Mouse (Mus musculus): ENCODE measurements around the gene Dclk2.
A peak's percentile ranks its signal among the peaks of the same experiment; 100 is the strongest.

Dclk2 gene

DNA sequence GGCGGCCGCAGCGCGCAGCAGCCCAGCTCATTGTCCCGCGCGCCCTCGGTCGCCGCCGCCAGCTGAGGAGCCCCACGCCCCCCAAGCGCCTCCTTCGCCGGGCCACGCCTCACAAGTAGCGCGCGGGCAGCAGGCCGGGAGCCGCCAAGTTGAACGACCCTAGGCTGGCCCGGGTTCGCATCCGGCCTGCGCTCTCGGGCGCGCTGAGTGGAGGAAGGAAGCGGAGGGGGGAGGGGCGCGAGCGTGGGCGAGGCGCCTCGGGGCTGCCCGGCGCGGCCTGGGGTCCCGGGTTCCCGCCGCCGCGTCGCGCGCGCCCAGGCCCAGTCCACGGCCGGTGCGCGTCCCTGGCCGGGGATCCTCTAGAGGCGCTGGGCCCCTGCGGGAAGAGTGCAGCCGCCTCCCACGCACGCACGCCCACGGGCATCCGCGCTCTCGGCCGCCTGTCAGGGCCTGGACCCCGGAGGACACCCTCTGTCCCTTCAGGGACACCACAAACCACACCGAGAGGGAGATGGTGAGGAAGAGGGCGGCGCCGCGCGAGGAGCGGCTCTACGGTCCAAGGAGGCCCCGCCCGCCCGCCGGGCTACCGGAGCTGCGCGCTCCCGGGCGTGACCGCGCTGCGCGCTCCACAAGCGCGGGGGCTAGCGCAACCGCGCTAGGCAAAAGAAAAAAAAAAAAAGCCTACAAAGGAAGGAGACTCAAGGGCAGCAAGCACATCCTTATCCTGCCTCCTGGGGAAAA lies at the start of gene Dclk2:
TSS of gene Dclk2 (minus strand) at position 510 of the 741 bp plus-strand sequence.
- peak; percentile 83 to 94 for DNase-seq

DNA sequence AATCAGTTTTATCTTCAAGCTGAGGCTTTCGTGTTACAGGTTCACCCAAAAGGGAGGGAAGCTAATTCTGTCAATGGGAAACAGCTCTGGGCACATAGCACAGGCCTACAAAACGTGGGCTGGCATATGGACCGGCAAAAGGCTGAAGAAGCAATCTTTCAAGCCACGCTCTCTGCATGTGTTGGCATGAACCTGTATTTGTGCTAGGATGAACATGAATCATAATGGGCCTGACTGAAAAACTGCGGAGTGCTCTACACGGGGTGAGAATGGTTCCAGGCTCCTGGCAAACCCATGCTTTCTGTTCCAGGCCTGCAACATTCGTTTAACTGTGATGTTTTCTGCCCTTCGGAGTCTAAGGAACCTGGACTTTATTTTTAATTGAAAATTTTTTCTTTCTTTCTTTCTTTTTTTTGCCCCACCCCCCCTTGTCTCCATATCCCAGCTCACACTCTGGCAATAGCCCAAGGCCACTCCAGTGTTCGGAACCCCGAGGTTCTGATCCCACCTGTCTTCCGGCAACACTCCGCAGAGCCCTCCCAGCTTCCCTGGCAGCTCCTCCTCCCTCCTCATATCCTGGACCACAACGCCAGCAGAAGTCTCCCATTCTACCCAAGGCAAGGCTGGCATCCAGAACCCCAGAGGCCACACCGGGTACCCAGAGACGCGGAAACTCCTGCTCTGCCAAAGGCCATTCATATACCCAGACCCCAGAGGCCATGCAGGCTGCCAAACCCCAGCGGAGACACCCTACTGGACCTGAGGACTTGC lies 42.2 kb upstream of the Dclk2 start:
- DNase-seq, result peak; percentile 45 to 50

GRCm38 (mm10) chr3:86961395-86961669 lies 40.7 kb upstream of the Dclk2 start:
- no peak for DNase-seq

GRCm38 (mm10) chr3:86960656-86961394 lies 40.2 kb upstream of the Dclk2 start:
- DNase-seq, result no peak

DNA sequence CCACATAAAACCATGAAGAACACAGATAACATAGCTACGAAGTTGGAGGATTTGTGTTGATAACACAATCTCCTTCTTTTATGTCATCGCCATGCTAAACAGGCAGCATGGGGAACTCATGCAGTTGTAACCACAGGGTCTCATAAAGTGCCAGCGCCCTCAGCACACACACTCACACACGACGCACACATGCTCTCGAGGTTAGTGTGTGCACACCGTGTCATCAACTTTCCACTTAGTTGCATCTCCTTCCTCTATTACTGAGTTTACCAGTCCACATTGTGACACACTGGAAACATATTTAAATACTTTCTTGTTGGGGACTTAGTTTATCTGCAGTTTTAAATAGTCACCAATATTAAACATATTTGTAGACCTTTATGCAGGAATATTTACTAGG lies 38.4 kb upstream of the Dclk2 start:
- DNase-seq, result no peak

GRCm38 (mm10) chr3:86955376-86955775 lies 34.7 kb upstream of the Dclk2 start:
- DNase-seq, result no peak

DNA sequence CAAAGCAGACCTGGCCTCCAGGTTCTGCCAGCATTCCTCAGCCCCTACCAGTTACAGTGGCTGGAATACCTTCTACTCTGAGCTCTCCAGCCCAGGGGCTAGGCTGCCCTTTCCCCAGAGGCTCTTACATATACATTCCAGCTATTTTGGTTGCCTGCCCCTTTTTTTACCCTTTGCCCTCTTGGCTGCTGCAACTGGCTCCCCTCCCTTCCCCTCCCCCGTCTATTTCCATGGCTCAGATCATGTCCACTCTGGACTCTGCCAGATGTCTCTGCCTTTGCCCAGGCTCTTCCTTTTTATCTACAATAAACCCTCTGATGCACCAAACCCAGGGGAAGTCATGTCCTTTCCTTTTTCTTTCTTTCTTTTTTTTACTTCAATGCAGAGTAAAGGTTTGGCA lies 33.9 kb upstream of the Dclk2 start:
- DNase-seq, result no peak

DNA sequence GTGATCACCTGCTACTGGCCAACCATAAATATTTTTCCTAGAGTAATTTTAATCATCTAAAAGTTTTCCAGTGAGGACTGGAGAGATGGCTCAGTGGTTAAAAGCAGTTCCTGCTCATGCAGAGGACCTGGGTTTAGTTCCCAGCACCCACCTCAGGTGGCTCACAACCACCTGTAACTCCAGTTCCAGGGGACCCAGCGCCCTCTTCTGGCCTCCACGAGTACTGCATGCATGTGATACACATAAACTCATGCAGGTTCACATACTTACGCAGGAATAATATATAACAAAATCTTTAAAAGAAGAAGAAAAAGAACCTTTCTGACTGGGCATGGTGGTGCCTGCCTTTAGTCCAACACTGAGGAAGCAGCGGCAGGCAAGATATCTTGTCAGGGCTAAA lies 33.2 kb upstream of the Dclk2 start:
- no peak for DNase-seq

- no peak for DNase-seq
Observed at GRCm38 (mm10) chr3:86950652-86951051, 30.0 kb upstream of the Dclk2 start.

DNA sequence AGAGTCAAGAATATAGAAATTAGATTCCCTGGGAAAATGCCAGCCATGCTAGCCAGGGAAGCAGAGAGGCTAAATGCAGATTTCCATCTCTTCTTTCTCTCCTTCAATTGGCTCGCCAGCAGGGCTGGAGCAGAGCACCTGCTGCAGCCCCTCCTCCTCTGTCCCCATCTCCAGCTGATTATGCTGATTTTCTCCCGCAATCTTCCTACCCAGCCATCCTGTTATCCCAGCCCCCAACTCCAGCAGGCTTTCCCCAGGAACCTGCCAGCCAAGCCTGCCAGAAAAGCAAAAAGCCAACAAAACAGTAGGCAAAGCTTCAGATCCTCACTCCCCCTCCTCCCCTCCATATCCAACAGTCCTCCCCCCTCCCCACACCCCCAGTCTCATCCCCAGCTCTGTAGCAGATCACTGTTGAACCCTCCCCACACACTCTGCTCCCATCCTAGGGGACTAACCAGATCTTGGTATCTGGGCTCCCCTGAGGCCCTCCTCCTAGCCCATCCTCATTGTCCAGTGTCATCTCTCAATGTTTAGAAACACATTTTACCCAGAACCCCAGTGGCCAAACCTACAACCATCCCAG lies 15.7 kb upstream of the Dclk2 start:
- DNase-seq, result peak in 1 of 2 experiments; percentile 16

GRCm38 (mm10) chr3:86933446-86933845 lies 12.8 kb upstream of the Dclk2 start:
- no peak for DNase-seq

DNA sequence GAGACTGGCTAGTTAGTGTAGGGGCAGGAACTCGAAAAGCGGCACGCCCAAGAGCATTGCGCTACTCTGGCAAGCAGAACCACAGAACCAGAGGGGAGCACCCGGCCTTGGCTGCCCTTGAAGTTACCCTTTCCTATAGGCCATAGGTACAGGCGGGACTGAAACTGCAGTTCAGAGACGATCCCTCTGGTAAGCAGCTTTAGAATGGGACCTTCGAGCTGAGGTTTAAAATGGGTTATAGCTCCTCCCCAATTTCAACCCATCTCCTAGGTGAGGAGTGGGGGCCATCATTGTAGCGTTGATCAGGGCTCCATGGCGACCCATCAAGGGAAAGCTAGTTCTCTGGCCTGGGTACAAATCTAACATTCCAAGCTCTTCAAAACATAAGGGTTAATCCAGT lies 3.0 kb upstream of the Dclk2 start:
- no peak for DNase-seq

- DNase-seq, result peak; percentile 61 to 69
Observed at GRCm38 (mm10) chr3:86921181-86921975, 726 bp upstream of the Dclk2 start.

DNA sequence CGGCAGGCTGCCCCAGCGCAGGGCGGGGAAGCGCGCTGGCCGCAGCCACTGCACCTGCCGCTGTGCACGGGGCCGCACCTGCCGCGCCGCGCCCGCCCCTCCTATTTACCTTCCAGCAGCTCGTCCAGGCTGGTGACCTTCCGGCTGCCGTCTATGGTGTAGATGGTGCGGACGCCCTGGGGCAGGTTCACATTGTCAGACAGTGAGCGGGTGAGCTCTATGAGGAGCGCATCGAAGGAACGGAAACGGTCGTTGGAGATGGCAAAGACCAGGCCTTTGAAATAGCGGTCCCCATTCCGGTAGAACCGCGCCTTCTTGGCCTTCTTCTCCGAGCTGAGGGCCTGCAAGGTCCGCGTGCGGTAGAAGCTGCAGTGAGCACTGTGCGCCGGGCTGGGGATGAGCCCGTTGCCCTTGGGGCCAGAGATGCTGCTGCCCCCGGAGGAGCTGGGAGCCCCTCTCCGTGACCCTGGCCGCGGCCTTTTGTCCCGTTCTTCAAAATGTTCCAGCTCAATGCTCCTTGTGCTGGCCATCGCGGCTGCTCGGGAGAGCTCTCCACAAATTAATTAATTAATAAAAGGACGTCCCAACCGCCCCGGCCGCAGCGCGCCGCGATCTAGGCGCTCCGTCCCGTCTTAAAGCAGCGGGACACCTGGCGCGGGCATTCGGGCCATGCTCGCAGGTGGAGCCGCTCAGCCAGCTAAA lies 860 bp downstream of the Dclk2 start:
- peak; percentile 50 to 77 for DNase-seq

- DNase-seq, result no peak
Observed at GRCm38 (mm10) chr3:86917048-86917447, 3.6 kb downstream of the Dclk2 start.

DNA sequence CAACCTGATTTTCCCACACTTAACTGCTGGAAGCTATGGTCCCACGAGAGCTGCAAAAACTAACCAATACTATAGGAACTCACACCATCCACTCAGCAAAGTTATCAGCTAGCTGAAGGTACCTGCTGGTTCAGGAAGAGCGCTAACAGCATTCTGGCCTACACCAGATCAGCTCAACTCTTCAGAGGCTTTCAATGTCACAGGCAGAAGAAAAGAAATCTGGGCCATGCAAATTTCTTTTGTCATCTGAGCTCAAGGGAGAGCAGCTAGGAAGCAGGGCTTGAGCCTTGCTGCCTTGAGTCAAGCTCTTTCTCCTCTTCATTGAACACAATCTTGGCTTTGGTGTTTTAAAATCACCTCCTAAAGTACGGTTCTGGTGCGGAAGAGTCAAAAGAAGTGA lies 4.0 kb downstream of the Dclk2 start:
- DNase-seq, result no peak

DNA sequence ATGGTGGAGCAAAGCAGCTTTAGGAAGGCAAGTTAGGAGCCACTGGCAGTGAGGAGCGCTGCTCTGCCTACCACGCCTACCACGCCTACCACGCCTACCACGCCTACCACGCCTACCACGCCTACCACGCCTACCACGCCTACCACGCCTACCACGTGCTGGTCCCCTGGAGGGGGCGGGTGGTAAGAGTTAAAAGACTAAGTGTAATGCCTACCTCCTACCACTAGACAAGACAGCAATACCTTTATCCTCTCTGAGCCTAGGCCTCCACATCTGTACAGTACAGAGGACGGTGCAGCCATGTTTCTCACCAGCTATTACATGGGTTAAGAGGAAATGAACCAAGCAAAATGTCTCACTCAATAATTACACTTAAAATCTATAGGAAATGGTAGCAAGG lies 5.4 kb downstream of the Dclk2 start:
- DNase-seq, result no peak

DNA sequence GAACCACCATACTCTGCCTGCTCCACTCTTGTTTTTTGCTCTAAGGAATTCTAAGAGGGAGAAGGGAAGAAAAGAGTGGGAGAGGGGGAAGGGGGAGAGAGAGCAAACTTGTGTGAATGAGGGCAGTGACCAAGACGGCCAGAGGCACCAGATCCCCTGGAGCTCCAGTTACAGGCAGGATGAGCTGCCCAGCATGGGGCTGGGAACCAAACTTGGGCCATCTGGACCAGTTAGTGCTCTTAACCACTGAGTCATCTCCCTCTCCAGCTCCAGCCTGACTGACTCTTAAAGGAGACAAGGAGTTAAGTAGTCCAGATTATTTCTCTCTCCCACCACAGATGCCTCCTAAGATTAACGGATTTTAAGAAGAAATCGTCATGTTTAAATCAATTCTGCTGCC lies 6.3 kb downstream of the Dclk2 start:
- peak in 1 of 2 experiments; percentile 24 for DNase-seq

- no peak for DNase-seq
Observed at GRCm38 (mm10) chr3:86898366-86898765, 22.3 kb downstream of the Dclk2 start.

DNA sequence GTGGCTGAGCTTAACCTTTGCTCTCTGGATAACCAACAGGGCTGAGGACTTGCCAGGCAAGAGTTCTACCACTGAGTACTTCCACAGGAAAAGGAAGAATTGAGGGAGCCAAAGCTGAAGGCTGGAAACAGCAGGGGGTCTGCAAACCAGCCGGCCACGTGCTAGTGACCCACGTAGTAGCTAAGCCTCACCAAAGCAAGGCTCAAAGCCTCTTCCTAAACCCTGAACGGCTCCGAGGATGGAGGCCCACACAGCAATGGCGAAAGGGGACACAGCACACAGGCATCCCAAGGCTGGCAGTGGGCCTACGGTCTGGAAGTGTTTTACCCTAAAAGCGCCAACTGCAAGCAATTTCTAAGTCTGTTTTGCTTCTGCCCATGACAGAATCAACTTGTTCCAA lies 23.1 kb downstream of the Dclk2 start:
- DNase-seq, result peak; percentile 35 to 42

GRCm38 (mm10) chr3:86897066-86897465 lies 23.6 kb downstream of the Dclk2 start:
- no peak for DNase-seq

- no peak for DNase-seq
Observed at GRCm38 (mm10) chr3:86894491-86894890, 26.2 kb downstream of the Dclk2 start.
